Mouse (Mus musculus) midbrain, embryonic 14.5 days (tissue): ENCODE measurements at regions not wholly inside any gene's neighbourhood (a gene's known extent, or its start where the extent isn't known, plus 50 kb on each side); places are given as distances from the start of the nearest gene placed in this dataset.
A peak's percentile ranks its signal among the peaks of the same experiment; 100 is the strongest.

Experiments used
- ATAC-seq: fragments of 200-750 bp; cut with Nextera tagmentation; 2 replicates; pipeline ENCODE4 v1.8.0; 2017; ENCODE audit warnings: moderate number of reproducible peaks, moderate library complexity; ENCODE audit not compliant: low FRiP score, low TSS enrichment
- DNase-seq: peaks from one replicate; pipeline ENCODE4 v3.0.0-alpha.2; 2015
- H3K27ac ChIP-seq: fragments of 300-500 bp; sonication (generic); replicated peaks from 2 replicates; pipeline ENCODE4 v1.5.1; 2014; ENCODE audit warnings: mild to moderate bottlenecking, low read depth, low read length, moderate library complexity
- H3K27me3 ChIP-seq: fragments of 300-500 bp; sonication (generic); 2 replicates; pipeline ENCODE4 v1.6.1; 2014; ENCODE audit warnings: low read length, control low read depth, mixed read lengths; ENCODE audit not compliant: control insufficient read depth, insufficient read depth
- H3K36me3 ChIP-seq: fragments of 300-500 bp; sonication (generic); 2 replicates; pipeline ENCODE4 v1.6.1; 2014; ENCODE audit warnings: low read length, control low read depth; ENCODE audit not compliant: control insufficient read depth, insufficient read depth
- H3K4me1 ChIP-seq: fragments of 300-500 bp; sonication (generic); 2 replicates; pipeline ENCODE4 v1.6.1; 2014; ENCODE audit warnings: mild to moderate bottlenecking, antibody characterized with exemption, low read length, control low read depth; ENCODE audit not compliant: control insufficient read depth, insufficient read depth
- H3K4me2 ChIP-seq: fragments of 300-500 bp; sonication (generic); 2 replicates; pipeline ENCODE4 v1.6.1; 2014; ENCODE audit warnings: mild to moderate bottlenecking, low read length, moderate library complexity
- H3K4me3 ChIP-seq: fragments of 300-500 bp; sonication (generic); replicated peaks from 2 replicates; pipeline ENCODE4 v1.5.1; 2014; ENCODE audit warnings: low read depth, low read length
- H3K9ac ChIP-seq: fragments of 300-500 bp; sonication (generic); replicated peaks from 2 replicates; pipeline ENCODE4 v1.6.1; 2014; ENCODE audit warnings: mild to moderate bottlenecking, low read length, moderate library complexity
- H3K9me3 ChIP-seq: fragments of 300-500 bp; sonication (generic); 2 replicates; pipeline ENCODE4 v1.6.1; 2016; ENCODE audit warnings: low read length, control low read depth, mixed read lengths; ENCODE audit not compliant: control insufficient read depth
- WGBS: fragments of 180-500 bp; shearing (Covaris S2); extraction: QIAGEN DNeasy Blood & Tissue Kit; methylation state at CpG from one replicate; pipeline ENCODE4 v1.1.7; 2014; 5-methylcytosine and 5-hydroxymethylcytosine counted together

DNA sequence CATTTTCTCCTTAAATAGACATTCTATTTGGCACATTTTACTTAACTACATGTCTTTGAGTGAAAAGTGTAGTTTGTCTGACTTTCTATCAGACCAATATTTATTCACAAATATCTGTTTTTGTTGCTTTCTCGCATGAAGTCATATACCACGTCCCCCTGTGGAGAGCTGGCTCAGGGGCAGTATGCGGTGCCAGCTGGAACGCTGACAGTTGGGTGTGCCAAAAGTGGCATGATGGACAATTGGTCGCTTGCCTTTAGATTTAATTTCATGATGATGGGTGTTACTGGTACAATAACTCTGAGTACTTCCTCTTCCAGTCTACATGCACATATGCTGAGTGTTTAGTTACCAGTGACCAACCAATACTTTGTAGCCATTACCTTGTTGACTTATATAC is 223.8 kb upstream of the Cadm2 start:
- DNase-seq (peak; percentile 18), ATAC-seq (no peak)
- no peak overlapping the region for H3K4me2 ChIP-seq
- H3K27me3 ChIP-seq = no peaks in the 10 kb centered on the region
- no peaks in the 10 kb centered on the region for H3K4me1 ChIP-seq
- 80% methylated on average over 5 of the region's 5 CpGs for WGBS
- no peak overlapping the region for H3K27ac ChIP-seq
- no peaks in the 10 kb centered on the region for H3K9me3 ChIP-seq
- H3K4me3 ChIP-seq = no peak overlapping the region
- H3K9ac ChIP-seq = no peak overlapping the region
- no peaks in the 10 kb centered on the region for H3K36me3 ChIP-seq

DNA sequence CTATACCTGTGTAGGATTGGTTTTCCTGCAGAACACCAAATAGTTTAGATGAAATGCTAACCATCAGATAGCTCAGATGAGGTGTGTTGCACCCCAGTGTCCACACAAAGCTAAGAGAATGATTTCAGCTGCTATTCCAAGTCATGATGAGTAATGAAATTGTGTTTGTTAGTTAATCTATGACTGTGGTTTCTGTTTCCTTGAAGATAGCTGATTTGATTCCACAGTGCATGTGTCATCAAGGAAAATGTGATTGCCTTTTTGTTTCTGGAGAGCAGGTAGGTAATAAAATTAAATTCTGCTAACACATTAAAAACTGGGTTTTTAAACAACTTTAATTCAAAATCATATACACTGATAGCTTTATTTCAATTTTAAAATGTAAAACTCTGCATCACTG is 176.5 kb upstream of the Cadm2 start:
- H3K4me1 ChIP-seq = no peaks in the 10 kb centered on the region
- no peak for DNase-seq
- ATAC-seq = no peak
- no peak overlapping the region for H3K4me3 ChIP-seq
- H3K36me3 ChIP-seq = no peaks in the 10 kb centered on the region
- no peaks in the 10 kb centered on the region for H3K9me3 ChIP-seq
- no peak overlapping the region for H3K4me2 ChIP-seq
- no peak overlapping the region for H3K27ac ChIP-seq
- H3K27me3 ChIP-seq = no peaks in the 10 kb centered on the region
- no peak overlapping the region for H3K9ac ChIP-seq

DNA sequence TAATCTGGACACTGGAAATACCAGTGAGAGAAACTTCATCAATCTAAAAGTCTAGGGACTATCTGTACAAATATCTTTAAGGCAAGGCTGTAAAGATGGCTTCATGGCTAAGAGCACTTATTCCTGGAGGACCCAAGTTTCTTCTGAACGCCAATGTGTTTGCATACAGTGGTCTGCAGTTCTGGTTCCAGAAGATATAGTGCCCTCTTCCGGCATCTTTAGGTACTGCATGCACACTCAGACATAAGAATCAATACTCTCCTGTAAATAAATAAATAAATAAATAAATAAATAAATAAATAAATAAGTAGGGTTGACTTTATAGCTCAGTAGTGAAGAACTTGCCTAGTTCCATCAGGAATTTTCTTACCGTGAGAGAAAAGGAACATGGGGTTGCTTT is 155.4 kb upstream of the Cadm2 start:
- H3K36me3 ChIP-seq = no peaks in the 10 kb centered on the region
- no peaks in the 10 kb centered on the region for H3K27me3 ChIP-seq
- H3K27ac ChIP-seq = no peak overlapping the region
- ATAC-seq = no peak
- H3K4me3 ChIP-seq = no peak overlapping the region
- H3K4me2 ChIP-seq = no peak overlapping the region
- no peaks in the 10 kb centered on the region for H3K9me3 ChIP-seq
- peak; percentile 41 for DNase-seq
- no peak overlapping the region for H3K9ac ChIP-seq
- no peaks in the 10 kb centered on the region for H3K4me1 ChIP-seq
- 51% methylated on average over 3 of the region's 3 CpGs for WGBS

DNA sequence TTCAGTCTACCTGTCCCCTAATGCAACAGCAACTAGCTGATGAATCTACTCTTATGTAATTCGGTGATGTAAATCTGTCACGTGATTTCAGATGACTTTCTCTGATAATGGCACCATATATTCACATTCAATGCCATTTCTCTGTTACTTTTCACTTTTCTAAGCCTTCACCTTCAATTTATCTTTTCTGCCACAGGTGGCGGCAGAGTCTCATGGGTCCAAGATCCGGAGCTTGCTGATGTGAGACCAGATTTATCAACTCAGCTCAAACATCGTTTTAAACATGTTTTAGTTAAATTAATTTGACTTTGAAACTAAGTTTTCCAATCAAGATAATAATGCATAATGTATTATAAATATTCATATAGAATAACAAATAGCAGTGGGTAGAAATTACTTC is 148.4 kb upstream of the Cadm2 start:
- DNase-seq (peak; percentile 62), ATAC-seq (no peak)
- Histone ChIP-seq H3K4me1 (no peaks in the 10 kb centered on the region), H3K4me3 (no peak overlapping the region), H3K9me3 (no peaks in the 10 kb centered on the region), H3K9ac (no peak overlapping the region), H3K4me2 (no peak overlapping the region), H3K27me3 (no peaks in the 10 kb centered on the region), H3K36me3 (no peaks in the 10 kb centered on the region), H3K27ac (no peak overlapping the region)
- 59% methylated on average over 5 of the region's 5 CpGs for WGBS

DNA sequence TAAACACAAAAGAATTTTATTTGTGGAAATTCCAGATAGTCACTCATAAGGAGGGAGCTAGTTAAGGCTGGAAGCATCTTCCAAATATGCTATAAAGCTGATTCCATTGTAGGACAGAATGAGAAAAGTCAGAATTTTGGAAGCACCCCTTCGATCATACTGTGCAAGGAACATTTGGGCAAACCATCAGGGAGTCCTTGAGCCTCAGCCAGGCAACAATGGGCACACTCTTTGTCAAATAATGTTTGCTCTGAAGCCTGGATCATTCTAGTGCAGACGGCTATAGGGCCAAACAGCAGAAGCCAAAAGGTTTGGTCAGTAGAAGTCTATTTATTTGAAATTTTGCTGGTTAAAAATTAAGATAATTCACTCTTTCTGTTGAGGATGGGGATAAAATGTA is 114.7 kb upstream of the Cadm2 start:
- H3K36me3 ChIP-seq = no peaks in the 10 kb centered on the region
- no peak overlapping the region for H3K4me2 ChIP-seq
- H3K9me3 ChIP-seq = no peaks in the 10 kb centered on the region
- WGBS = 81% methylated on average over 2 of the region's 2 CpGs
- no peak for DNase-seq
- ATAC-seq = no peak
- H3K4me1 ChIP-seq = no peaks in the 10 kb centered on the region
- no peak overlapping the region for H3K4me3 ChIP-seq
- no peak overlapping the region for H3K9ac ChIP-seq
- H3K27me3 ChIP-seq = no peaks in the 10 kb centered on the region
- no peak overlapping the region for H3K27ac ChIP-seq

DNA sequence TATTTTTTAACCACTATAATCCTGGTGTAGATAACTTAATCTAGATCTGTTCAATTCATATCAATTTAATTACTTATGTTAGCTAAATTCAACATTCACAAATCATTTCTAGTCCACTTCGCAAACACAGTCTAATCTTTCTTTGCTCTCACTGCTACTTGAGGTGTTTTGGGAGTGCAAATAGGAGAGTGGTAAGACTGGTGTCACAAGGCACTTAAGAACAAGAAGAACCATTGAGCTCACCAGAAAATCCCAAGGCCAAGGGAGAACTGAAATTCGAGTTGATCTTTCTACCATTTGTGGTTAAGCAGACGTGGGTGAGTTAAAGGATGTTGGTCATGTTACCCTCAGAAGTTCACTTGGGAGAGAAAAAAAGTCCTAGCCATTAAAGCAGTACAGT is 77.9 kb upstream of the Cadm2 start:
- Histone ChIP-seq H3K27me3 (no peaks in the 10 kb centered on the region), H3K4me3 (no peak overlapping the region), H3K36me3 (no peaks in the 10 kb centered on the region), H3K27ac (no peak overlapping the region), H3K9me3 (no peaks in the 10 kb centered on the region), H3K9ac (no peak overlapping the region), H3K4me2 (no peak overlapping the region), H3K4me1 (no peaks in the 10 kb centered on the region)
- WGBS = 82% methylated on average over 3 of the region's 3 CpGs
- no peak for ATAC-seq
- DNase-seq = no peak
